Mouse (Mus musculus) C2C12 (cell line): Measurements from ENCODE around the gene Elovl5.

Experiments used
- CEBPB ChIP-seq: IDR thresholded peaks from one replicate; pipeline ENCODE4 v1.6.1; 2011; ENCODE audit warnings: low read depth, mild to moderate bottlenecking, control low read depth, moderate library complexity
- CTCF ChIP-seq: IDR thresholded peaks from one replicate; pipeline ENCODE4 v1.5.1; 2011; ENCODE audit not compliant: control insufficient read depth, insufficient read depth, insufficient read length
- FOSL1 ChIP-seq: IDR thresholded peaks from one replicate; pipeline ENCODE4 v1.8.0; 2011; ENCODE audit warnings: mild to moderate bottlenecking, low read length; ENCODE audit not compliant: poor library complexity, insufficient read depth, severe bottlenecking
- MYOD1 ChIP-seq: IDR thresholded peaks from one replicate; pipeline ENCODE4 v1.6.1; 2011; ENCODE audit warnings: low read depth; ENCODE audit not compliant: control insufficient read depth, insufficient read length
- MYOG ChIP-seq: IDR thresholded peaks from one replicate; pipeline ENCODE4 v1.6.1; 2011; ENCODE audit not compliant: control insufficient read depth, insufficient read length; ENCODE audit errors: extremely low read depth
- USF1 ChIP-seq: IDR thresholded peaks from one replicate; pipeline ENCODE4 v1.6.1; 2011; ENCODE audit warnings: low read depth, mild to moderate bottlenecking, control low read depth, moderate library complexity

- TF ChIP-seq CTCF (no peak), MYOD1 (no peak), CEBPB (no peak), USF1 (no peak), MYOG (no peak), FOSL1 (no peak)
These were observed 10.3 kb downstream of the Elovl5 start for GRCm38 (mm10) chr9:77927431-77927830.
